Mouse (Mus musculus) lung, postnatal 10 days (tissue): ENCODE data around the gene Naif1.
"Not testable (repeated sequence)": the region's sequence is repeated elsewhere in the genome, so short reads cannot be mapped to it uniquely, and the experiment has no call there.

Source experiments
- DNase-seq: peaks from one replicate; pipeline ENCODE4 v3.0.0; 2021

The Naif1 gene

DNA sequence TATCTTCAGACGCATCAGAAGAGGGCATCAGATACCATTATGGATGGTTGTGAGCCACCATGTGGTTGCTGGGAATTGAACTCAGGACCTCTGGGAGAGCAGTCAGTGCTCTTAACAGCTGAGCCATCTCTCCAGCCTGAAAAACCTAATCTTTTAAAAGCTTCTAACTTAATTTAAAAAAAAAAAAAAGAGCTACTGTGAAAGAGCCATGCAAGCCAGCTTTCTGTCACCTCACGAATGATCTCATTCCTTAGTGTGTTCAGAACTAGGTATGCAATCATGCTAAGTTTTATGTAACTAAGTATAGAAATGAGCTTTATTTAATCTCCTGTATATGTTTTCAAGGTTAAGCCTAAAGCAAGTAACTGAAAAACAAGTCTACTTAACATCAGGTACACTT, 9.4 kb downstream of the Naif1 start:
- DNase-seq: no peak

DNA sequence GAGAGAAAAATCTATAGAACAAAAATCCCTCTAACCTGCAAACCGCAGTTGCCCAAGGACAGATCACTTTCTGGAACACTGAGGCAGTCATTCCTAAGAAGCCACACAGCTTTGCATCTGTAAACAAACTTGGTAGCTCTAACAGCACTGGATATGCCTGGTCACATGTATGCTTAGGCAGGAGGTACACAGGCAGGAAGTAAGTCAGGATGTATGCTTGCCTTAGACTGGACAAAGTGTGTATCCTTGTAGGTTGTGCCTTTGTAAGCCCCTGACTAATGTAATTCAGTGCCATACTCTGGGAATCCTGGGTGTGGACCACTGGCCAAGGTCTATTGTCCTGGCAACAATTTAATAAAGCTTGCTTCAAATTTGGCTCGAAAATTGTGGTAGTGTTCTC, 13.5 kb downstream of the Naif1 start:
- no peak for DNase-seq

DNA sequence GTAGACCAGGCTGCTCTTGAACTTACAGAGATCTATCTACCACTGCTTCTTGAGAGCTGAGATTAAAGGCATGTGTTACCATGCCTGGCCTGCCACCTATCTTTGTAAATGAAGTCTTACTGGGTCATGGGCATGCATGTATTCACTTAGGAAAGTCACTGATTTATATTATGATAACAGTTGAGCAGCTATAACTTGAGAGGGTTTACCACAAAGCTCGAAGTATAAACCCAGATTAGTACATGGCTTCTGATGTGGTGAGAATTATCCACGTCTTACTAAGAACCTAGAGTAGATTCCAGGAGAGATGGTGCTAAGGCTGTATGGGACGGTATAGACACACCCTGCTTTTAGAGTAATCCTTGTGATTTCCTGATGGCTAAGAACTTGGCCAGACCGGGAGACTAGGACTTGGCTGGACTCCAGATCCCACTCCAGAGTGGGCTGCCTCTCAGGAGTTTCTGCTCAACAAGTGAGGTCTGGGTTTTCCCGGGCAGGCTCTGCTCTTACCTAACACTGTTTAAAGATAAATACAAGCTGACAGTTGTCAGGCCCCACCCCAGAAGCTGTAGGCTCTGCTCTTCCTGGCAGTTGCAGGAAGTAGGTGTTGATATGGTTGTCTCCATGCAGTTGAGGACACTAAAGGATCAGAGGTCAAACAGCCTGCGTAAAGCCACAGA, 14.1 kb downstream of the Naif1 start:
- DNase-seq: peak; percentile 81

DNA sequence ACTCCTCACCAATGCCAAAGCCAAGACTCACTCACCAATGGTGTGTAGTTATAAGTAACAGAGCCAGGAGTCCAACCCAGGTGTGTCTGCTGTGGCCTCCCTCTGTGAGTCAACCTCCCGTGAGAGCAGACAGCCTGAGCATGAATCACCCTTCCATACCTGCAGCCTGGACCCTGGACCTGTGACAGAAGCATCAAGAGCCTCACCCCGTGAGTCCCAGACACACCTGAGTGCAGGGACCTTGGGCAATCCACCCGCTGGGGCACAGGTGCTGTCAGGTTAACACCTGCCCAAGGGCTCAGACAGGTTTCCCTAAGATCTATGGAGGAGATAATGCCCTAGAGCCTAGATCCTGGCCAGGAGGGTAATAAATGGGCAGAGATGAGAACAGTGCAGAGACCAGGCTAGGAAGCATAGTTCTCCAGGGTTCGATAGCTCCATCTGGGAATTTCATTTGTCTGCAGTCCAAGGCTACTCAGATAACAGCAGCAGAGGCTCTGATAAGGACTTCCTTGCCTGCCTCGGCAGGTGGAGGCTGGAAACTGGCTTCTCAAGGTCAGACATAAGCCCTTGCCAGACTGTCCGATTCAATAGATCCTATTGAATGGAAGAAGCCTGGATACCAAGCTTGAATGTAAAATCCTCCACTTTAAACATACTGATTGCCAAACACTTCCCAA, 20.9 kb downstream of the Naif1 start:
- no peak for DNase-seq

DNA sequence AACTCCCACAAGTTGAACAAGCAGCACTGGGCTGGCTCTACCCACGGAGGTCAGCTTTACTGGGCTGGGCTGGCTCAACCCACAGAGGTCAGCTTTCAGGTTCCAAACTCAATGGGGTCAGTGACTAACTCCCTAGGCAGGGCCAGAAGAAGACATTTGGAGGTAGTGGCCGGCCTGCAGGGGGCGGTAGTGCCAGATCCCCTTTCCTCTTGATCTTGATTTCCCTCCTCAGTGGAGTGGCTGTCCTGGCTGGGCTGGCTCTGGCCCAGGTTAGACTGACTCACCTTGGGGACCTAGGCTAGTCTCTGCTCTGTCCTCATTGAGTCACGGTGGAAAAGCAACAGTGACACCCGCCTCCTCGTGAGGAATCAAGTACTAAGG, 21.4 kb downstream of the Naif1 start:
- DNase-seq: peak; percentile 61

DNA sequence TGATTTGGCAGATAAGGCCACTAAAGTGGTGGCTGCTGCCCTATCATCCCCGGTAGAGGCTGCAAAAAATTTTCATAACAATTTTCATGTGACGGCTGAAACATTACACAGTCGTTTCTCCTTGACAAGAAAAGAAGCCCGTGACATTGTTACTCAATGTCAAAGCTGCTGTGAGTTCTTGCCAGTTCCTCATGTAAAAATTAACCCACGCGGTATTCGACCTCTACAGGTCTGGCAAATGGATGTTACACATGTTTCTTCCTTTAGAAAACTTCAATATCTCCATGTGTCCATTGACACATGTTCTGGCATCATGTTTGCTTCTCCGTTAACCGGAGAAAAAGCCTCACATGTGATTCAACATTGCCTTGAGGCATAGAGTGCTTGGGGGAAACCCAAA, 25.1 kb downstream of the Naif1 start:
- DNase-seq: not testable (repeated sequence)

DNA sequence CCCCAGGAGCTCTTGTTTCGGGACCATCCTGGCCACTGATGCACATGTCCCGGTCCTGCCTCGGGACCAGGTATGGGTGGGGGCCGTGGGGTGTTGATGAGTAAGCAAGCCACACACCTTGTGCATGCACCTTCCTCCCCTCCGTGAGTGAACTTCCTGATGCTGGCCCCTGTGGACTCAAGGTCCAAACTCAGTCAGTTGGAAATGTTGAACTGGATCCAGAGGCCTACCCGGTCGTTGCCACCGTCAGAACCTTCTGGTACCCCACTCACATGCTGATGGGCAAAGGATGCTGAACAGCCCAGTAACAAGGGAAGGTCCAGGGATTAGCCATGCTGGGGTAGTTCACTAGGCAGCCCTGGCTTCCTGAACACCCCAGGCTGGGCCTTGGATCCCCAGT, 32.1 kb downstream of the Naif1 start:
- no peak for DNase-seq

DNA sequence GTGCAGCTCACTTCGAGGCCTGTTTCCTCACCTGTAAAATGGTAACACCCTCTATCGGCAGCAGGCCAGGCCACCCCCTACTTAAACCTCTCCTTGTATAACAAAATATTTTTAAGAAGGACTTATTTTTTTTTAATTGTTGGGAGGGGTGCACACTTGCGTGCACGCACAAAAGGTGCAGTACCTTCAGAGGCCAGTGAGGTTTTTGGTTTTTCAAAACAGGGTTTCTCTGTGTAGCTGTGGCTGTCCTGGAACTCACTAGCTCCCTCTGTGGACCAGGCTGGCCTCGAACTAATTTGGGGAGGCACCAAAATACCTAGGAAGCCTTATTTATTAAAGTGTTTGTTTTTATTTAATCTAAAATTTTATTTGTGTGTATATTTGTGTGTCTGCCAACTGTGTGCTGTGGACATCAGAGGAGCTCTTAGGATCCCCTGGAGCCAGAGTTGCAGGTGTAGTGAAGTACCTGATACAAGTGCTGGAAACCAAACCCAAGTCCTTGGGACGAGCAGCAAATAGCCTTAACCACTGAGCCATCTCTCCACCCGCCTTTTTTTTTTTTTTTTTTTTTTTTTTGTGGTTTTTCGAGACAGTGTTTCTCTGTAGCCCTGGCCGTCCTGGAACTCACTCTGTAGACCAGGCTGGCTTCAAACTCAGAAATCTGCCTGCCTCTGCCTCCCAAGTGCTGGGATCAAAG, 33.1 kb downstream of the Naif1 start:
- peak; percentile 55 for DNase-seq

DNA sequence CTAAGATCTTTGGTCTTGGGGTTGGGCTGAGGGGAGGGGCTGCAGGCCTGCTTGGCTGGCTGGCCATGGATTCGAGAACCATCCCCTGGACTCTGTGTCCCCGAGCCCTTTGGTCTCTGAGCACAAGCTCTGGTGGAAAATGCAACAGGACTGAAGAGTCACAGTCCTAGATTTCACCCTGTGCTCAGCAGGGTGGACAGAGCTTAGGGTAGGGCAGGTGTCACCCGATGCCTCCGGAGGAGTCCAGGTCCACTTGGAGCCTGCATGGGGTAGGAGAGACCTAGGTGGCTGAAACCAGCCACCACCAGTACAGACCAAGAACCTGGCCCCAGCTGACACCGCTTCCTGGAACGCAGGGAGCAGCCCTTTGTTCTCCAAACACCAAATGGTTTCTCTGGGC, 34.7 kb downstream of the Naif1 start:
- DNase-seq: no peak

DNA sequence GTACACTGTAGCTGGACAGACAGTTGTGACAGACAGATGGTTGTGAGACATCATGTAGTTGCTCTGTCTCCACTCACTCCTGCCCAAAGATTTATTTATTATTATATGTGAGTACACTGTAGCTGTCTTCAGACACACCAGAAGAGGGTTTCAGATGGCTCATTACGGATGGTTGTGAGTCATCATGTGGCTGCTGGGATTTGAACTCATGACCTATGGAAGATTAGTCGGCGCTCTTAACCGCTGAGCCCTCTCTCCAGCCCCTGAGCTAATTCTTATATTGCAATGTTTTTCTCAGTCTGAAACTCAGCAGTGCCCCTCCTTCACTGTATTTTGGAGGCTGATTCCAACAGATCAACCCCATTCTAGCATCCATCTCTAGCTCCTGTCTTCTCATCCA, 35.5 kb downstream of the Naif1 start:
- DNase-seq: no peak

DNA sequence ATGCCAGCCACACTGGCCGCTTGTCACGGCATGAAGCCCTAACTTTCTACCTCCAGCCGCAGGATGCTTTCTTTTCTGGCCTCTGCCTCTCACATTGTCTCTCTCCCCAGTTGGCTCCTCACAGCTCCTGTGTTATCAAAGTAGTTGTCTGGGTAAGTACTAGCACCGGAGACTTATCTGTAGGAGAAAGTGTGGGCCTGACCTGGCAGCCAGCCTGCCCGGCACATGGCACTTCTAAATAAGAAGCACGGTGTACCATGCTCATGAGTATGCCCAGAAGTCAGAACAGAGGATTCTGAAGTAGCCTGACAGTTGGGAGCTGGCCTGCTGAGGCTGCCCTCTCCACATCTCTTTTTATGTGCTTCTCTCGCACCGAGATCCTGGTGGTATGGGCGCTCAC, 35.9 kb downstream of the Naif1 start:
- no peak for DNase-seq

DNA sequence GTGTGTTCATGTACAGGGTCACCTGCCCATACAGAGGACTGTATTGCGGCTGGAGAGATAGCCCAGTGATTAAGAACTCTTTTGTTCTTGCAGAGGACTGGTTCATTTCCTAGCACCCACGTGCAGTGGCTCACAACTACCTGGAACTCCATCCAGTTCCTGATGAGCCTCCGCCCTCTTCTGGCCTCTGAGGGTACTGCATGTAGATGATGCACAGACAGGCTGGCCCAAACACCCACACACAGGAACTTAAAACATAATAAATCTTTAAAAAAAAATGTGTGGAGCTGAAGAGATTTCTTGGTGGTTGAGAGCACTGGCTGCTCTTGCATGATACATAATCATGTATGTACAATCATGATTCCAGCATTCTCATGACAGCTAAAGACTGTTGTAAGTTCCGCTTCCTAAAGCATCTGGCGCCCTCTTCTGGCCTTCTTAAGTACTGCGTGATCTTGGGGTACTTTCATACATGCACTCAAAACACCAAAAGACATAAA, 36.9 kb downstream of the Naif1 start:
- DNase-seq: peak; percentile 96

DNA sequence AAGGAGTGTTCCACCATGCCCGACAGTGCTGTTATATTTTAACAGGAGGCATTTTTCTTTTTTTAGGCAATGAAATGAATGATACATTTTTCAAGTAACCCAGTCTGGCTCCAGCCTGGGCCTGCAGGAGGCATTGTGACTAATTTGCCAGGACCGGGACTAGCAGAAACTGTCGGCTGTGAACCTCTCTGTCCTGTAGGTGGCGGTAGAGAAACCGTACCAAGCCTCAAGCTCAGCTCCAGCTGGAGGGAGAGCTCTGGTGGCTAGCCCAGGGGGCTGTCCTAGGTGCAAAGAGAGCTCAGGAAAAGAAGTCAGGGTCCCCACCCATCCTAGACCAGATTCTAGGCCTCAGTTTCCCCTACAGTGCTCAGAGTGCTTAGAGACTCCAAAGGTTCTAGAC, 38.4 kb downstream of the Naif1 start:
- peak; percentile 94 for DNase-seq

DNA sequence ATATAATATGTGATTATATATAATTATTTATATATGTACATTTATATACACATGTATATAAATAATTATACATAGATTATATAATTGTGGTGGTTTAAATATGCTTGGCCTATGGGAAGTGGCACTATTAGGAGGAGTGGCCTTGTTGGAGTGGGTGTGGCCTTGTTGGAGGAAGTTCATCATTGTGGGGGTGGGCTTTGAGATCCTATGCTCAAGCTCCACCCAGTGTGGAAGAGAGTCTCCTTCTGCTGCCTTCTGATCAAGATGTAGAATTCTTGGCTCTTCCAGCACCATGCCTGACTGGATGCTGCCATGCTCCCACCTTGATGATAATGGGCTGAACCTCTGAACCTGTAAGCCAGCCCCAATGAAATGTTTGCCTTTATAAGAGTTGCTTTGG, 40.5 kb downstream of the Naif1 start:
- DNase-seq: not testable (repeated sequence)

DNA sequence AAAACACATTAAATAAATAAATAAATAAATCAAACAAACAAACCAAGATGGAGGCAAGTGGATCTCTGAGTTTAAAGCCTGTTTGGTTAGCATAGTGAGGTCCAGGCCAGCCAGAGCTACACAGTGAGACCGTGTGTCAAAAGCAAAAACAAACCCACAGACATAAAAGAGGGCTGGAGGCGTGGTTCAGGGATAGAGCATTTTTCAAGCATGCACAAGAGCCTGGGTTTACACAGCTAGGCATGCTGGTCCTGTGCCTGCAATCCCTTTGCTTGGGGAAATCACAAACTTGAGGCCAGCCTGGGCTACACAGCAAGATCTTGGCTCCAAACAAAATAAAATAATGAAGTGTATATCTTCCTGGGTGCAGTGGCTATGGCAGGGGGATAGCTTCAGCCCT, 42.4 kb downstream of the Naif1 start:
- no peak for DNase-seq

DNA sequence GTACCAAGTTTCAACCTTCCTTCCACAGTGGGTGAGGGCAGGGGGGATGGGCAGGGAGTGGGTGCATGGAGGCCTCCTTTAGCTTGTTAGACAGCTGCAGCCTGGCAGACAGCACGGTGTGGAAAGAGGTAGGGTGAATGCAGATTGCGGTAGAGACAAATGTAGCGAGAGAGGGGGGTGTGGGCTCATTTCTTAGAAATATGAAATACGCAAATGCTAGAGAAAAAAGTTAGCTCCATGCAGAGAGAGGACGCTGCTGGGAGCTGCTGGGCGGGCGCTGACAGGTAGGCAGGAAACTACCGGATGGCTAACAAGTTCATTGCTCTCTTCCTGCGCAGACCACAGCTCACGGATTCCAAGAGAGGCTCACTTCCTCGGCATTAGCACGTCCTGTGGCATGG, 43.0 kb downstream of the Naif1 start:
- DNase-seq: peak; percentile 14

DNA sequence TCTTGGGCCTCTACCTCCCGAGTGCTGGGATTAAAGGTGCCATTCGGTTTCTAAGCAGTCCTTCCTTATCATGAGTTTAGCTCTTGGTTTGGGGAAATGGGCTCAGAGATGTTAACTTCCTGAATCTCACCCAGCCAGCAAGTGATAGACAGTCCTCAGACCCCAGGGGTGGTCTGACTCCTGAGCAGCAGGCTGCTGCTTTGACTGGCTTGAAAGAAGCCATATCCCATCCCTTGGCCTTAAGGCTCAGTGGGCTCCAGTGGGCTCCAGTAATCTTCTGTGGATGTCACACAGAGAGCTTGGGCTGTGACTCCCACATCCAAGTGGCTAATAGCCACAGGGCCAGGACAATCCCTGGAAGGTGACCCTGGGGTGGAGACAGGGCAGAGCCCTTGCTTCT, 44.3 kb downstream of the Naif1 start:
- no peak for DNase-seq

DNA sequence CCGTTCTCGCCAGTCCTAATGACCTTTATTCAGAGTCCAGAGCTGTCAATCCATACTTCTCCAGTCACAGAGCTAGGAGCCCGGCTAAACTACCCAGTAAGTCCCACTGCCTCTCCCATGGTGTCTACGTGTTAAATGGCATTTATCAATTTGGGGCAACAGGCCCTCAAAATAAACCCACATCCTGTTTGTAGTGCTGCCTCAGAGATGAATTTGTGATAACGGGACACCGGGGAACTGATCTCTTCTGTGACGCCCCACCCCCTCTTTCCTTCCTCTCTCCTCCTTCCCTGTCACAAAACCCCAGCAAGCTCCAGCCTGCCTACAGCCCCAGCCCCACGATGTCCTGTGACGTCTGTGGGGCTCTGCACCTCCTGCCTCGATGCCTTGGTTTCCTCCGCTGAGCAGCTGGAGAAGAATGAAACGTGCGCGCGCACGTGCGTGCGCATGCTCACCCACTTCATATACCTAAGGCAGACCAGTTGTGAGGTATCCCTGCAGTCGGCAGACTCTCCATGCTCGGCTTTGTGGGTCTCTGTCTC, 45.0 kb downstream of the Naif1 start:
- DNase-seq: peak; percentile 76

DNA sequence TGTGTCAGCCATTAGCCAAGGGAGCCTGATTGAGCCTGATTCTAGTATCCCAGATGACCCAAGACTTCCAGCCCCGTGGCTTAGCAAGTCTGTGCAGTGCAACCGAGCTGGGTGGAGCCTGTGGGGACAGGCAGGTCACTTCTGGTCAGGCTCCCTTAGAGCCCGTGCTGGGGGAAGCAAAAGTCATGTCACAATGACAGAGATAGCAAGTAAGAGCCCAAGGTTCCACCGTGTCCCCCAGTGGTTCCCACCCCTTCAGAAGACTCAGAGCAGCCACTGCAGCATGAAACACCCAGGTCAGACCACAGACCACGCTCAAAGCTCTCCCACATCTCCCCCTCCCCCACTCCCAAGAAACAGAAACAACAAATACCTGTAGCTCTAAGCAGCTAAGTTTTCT, 45.9 kb downstream of the Naif1 start:
- DNase-seq: no peak

DNA sequence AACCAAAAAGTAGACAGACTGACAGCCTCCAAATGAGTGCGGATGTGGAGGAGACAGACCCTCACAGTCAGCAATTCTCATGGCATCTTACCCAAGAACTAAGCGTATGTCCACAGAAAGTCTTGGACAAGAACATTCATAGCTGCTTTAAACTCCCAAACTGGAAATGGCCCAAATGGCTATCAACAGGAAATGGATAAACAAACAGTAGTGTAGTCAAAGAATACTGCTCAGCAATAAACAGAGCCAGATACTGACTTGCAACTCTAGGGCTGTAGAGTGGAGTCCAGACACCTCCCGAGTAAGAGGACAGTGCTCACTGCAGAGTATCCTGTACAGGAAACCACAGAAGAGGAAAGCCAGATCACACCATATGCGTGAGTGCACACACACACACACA, 49.1 kb downstream of the Naif1 start:
- DNase-seq: peak; percentile 79

DNA sequence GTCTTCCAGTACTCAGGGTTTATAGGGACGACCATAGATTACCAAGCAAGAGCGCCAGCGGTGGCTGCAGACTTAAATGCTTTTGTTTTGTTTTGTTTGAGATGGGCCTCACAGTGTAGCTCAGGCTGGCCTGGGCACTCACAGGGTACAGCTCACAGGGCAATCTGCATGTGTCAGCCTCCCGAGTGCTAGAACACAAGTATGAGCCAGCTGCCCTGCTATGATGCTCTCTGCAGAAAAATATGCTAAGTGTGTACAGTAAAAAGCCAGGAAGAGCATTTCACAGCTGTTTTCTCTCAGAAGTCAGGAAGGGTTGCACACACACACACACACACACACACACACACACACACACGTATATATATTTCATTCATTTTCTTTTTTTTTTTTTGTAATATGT, 50.2 kb downstream of the Naif1 start:
- DNase-seq: no peak

DNA sequence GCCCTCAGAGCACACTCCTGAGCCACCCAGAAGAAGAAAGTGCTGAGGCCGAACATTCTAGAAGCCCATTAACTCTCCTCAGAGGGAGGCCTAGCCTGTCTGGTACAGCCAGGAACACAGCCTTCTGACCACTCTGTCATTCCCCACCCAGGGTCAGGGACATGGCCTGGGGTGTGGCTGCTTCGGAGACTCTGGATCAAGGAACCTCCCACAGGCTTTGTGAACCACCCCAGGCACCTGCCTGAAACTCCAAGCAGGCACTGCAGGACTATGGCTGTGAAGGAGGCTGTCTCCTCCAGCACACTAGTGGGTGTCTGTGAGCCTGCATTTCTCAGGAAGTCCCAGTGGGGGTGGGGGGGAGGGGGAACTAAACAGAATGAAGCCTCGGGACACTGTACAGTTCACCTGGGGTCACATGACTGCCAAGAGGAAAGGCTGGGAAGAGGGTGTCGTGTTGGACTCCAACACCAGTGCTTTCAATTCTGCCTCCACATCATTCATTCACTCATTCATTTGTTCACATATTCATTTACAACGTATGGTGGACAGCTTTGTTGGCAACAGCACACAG, 51.6 kb downstream of the Naif1 start:
- no peak for DNase-seq

DNA sequence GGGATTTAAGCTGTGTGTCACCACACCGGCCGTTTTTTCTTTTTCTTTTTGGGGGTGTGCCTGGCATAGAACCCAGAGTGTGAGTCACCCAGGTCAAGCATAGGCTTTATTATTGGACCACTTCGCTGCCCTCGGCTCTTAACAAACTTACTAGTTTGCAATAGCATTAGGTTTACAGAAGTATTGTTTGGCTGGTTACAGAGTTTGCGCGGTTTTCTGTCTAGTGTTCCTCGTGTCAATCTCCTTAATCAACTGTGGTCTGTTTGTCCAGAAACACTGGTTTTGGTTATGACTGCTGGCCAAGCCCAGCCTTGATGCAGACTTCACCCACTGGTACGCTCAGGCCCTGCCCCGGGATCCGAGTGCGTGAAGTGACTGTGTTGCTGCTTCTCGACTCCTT, 52.6 kb downstream of the Naif1 start:
- DNase-seq: no peak

DNA sequence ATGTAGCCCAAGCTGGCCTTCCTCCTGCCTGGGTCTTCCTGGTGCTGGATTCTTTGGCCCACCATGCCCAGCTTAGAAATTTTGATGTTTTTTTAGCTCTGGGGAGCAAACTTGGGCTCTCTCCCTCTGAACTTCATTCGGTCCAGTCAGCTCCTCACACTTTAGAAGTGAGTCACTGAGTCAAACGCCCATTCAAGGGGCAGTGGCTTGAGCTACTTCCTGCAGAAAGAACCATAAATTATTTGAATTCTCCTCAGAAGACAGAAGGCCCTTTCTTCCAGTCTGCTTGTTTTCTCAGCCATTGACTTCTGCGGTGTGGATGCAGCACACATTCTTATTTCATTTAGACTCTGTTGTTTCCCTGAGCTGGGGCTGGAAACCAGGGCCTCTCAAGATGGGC, 53.3 kb downstream of the Naif1 start:
- no peak for DNase-seq
